Mouse (Mus musculus) limb, embryonic 10.5 days (tissue): ENCODE measurements around the gene Necab2. TPM values are rescaled to one million over a fixed set of nuclear protein-coding genes. Genes with fewer than 3 reads are reported as not detected.
A peak's percentile ranks its signal among the peaks of the same experiment; 100 is the strongest.

ENCODE experiments used
- DNase-seq: peaks from one replicate; pipeline ENCODE4 v3.0.0-alpha.2; 2017; ENCODE audit warnings: low spot score
- H3K27ac ChIP-seq: fragments of 300-500 bp; sonication (generic); 2 replicates; pipeline ENCODE4 v1.5.1; 2016; ENCODE audit warnings: mild to moderate bottlenecking
- H3K27me3 ChIP-seq: fragments of 300-500 bp; sonication (generic); 2 replicates; pipeline ENCODE4 v1.6.1; 2016; ENCODE audit warnings: low read depth, mild to moderate bottlenecking; ENCODE audit not compliant: poor library complexity, severe bottlenecking
- H3K36me3 ChIP-seq: fragments of 300-500 bp; sonication (generic); 2 replicates; pipeline ENCODE4 v1.6.1; 2016; ENCODE audit warnings: mild to moderate bottlenecking, moderate library complexity
- H3K4me1 ChIP-seq: fragments of 300-500 bp; sonication (generic); 2 replicates; pipeline ENCODE4 v1.6.1; 2016
- H3K4me3 ChIP-seq: fragments of 300-500 bp; sonication (generic); 2 replicates; pipeline ENCODE4 v1.5.1; 2016; ENCODE audit warnings: mild to moderate bottlenecking, moderate library complexity
- H3K9me3 ChIP-seq: fragments of 300-500 bp; sonication (generic); replicated peaks from 2 replicates; pipeline ENCODE4 v1.6.1; 2016; ENCODE audit warnings: mild to moderate bottlenecking
- WGBS: fragments of 180-500 bp; shearing (Covaris S2); methylation state at CpG from one replicate; pipeline ENCODE4 v1.1.7; 2016; 5-methylcytosine and 5-hydroxymethylcytosine counted together
- polyA plus RNA-seq: library from polyadenylated mRNA; unstranded; fragments of >200 nt; fragmentation: Nextera tagmentation; extraction: Ambion mirVana; gene quantifications from 2 replicates; pipeline ENCODE4 v1.2.1, GENCODE M21; 2016

The Necab2 gene
- polyA plus RNA-seq, 1 experiment from 2014 or later, result 4.2 TPM

DNA sequence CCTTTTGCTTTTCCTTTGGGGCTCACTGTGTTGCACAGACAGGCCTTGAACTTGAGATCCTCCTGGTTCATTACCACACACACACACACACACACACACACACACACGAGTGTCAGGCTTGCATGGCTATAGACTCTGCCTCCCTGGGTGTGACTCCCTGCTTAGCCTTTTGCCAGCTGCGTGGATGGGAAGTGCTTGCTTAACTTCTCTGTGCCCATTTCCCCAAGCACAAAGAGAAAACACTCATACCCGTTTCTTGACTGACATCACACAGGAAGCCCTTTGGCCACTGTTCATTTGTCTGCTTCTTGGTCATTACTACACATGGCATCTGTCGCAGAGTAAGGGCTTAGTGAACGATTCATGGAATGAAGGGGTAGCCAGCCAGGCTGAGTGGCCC is 4.5 kb upstream of the Necab2 start:
- no peaks in the 10 kb centered on the region for H3K9me3 ChIP-seq
- no peak for DNase-seq
- H3K27me3 ChIP-seq, result peaks cover 42% of the 10 kb centered on the region
- H3K4me1 ChIP-seq, result peaks cover 39% of the 10 kb centered on the region
- no peak overlapping the region for H3K4me3 ChIP-seq
- H3K27ac ChIP-seq, result no peak overlapping the region
- no peaks in the 10 kb centered on the region for H3K36me3 ChIP-seq
- WGBS, result 67% methylated on average over 5 of the region's 5 CpGs

DNA sequence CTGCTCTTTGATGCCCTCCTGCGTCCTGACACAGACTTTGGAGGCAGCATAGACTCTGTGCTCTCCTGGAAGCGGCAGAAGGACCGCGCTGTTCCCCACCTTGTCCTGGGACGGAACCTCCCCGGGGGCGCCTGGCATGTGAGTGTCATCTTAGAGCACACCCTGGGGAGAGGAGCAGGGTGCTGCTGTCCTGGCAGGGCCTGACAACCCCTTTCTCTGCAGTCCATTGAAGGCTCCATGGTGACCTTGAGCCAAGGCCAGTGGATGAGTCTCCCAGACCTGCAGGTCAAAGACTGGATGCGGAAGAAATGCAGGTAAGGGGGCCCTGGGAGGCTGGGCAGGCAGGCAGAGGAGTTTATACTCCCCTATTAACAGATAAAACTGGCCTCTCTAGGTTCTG is 3.5 kb upstream of the Necab2 start:
- H3K27ac ChIP-seq, result no peak overlapping the region
- H3K9me3 ChIP-seq, result no peaks in the 10 kb centered on the region
- H3K36me3 ChIP-seq, result no peaks in the 10 kb centered on the region
- H3K4me3 ChIP-seq, result no peak overlapping the region
- H3K4me1 ChIP-seq, result peaks cover 39% of the 10 kb centered on the region
- H3K27me3 ChIP-seq, result peaks cover 51% of the 10 kb centered on the region
- DNase-seq, result no peak
- WGBS, result 94% methylated on average over 8 of the region's 8 CpGs

DNA sequence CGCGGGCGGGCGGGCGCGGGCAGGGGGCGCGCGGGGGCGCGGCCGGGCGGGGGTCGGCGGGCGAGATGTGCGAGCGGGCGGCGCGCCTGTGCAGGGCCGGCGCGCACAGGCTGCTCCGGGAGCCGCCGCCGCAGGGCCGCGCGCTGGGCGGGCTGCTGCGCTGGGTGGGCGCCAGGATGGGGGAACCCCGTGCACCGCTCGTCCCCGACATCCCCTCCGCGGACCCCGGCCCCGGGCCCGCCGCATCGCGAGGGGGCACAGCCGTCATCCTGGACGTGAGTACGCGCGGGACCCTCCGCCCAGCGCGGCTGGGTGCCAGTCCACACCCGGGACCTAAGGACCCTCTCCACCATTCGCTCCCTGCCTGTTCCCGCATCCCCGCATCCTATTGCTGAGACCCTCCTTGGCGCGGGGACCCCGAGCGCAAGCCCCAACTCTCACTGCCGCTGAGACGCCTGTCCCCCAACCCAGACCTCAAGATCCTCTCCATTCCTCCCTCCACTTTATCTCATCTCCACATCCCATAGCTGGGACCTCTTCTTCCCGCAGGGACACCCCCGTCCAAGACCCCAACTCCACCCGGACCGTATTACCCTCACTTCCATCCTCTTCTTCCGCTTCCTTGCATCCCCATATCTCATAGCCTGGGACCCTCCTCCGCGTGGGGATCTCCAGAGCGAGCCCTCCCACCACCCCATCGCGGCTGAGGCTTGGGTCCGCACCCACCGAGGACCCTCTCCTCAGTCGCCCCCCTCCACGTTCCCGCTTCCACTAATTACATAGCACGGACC is 666 bp downstream of the Necab2 start:
- Histone ChIP-seq H3K4me1 (peaks cover 20% of the 10 kb centered on the region), H3K27ac (peak overlapping the region; percentile 92), H3K9me3 (no peaks in the 10 kb centered on the region), H3K36me3 (no peaks in the 10 kb centered on the region), H3K4me3 (peak overlapping the region; percentile 80), H3K27me3 (peaks cover 54% of the 10 kb centered on the region)
- WGBS, result under 1% methylated on average over 35 of the region's 80 CpGs
- peak; percentile 61 for DNase-seq

DNA sequence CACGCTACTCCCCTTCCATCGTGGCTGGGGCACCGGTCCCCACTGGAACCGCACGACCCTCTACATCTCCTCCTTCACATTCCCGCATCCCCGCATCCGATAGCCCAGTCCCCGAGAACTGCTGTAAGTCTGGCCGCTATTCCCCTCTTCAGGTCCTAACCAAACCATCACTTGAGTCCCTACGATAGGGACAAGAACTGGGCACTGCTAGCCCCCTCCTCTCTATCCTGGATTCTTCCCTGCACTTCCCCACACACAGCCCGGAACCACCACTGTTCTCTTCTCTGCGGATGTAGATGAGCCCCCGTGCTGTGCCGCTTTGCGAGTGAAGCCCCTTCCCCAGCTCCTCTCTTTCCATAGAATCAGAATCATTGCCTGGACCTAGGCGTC is 1.3 kb downstream of the Necab2 start:
- DNase-seq, result no peak
- Histone ChIP-seq H3K9me3 (no peaks in the 10 kb centered on the region), H3K36me3 (no peaks in the 10 kb centered on the region), H3K4me3 (peak overlapping the region; percentile 80), H3K4me1 (peaks cover 20% of the 10 kb centered on the region), H3K27me3 (peaks cover 49% of the 10 kb centered on the region), H3K27ac (0 out of 2 replicates have a peak overlapping the region, but pooled peaks have one; percentile 92)
- WGBS, result 4% methylated on average over 17 of the region's 17 CpGs

DNA sequence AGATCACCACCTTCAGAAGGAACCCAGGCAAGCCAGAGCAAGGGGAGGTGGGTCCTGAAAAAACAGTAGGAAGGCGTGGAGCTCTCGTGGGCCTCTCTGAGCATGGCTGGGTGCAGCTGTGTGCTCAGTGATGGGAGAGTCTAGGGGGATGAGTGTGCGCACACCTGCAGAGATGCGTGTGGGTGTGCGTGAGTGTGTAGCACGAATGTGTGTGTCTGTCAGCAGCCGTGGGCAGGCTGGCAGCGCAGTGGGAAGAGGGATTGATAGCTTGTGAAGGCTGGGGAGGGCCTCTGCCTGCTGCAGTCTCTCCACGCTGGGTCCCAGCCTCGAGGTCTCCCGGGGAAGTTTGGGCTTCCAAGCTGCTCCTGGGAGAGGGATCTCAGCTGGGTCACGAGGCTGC is 3.1 kb downstream of the Necab2 start:
- 85% methylated on average over 12 of the region's 12 CpGs for WGBS

DNA sequence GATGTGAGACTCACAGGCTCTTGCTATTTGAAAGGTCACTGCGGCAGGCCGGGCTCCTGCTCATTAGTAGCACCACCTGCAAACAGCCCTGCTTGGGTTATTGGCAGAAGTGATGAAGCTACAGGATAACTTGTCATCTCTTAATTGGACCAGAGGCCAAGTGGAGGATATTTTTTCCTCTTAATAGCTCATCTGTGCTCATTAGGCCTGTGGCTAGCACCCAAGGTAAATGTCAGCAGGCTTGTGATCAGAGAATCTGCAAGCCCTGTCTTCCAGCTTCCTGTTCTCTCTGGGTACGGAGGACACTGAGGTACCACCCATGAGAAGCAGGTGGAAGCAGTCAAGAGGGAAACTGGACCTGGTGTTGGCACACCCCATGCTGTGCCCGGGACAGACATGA is 4.6 kb downstream of the Necab2 start:
- no peak for DNase-seq
- 86% methylated on average over 4 of the region's 4 CpGs for WGBS
- peaks cover 36% of the 10 kb centered on the region for H3K27me3 ChIP-seq

More for the DNA sequence above, 3.1 kb downstream of the Necab2 start:
- Histone ChIP-seq H3K36me3 (no peaks in the 10 kb centered on the region), H3K27ac (no peak overlapping the region), H3K9me3 (no peaks in the 10 kb centered on the region), H3K4me1 (peaks cover 20% of the 10 kb centered on the region), H3K4me3 (no peak overlapping the region), H3K27me3 (peaks cover 44% of the 10 kb centered on the region)
- DNase-seq, result no peak

DNA sequence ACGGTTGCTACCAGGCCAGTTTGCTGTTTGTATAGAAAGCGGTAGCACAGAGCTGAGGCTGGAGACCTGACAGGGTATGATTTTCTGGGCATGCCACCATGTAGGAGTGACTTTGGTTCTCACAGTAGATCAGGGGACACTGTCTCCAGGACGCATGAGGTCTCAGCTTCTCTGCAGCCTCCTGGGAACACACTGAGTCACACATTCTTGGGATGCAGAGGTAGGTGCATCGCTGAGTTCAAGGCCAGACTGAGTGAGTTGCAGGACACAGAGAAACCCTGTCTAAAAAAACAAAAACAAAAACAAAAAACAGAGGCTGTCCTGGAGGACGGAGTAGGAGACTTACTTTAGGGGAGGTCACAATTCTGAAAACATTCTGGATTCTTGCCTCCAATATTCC is 6.4 kb downstream of the Necab2 start:
- Histone ChIP-seq H3K4me1 (peaks cover 2% of the 10 kb centered on the region), H3K27ac (no peak overlapping the region), H3K9me3 (no peaks in the 10 kb centered on the region), H3K36me3 (no peaks in the 10 kb centered on the region), H3K27me3 (peaks cover 26% of the 10 kb centered on the region), H3K4me3 (no peak overlapping the region)
- WGBS, result 92% methylated on average over 5 of the region's 5 CpGs
- DNase-seq, result no peak

More for the DNA sequence above, 4.6 kb downstream of the Necab2 start:
- H3K36me3 ChIP-seq, result no peaks in the 10 kb centered on the region
- no peak overlapping the region for H3K4me3 ChIP-seq
- peaks cover 15% of the 10 kb centered on the region for H3K4me1 ChIP-seq
- H3K9me3 ChIP-seq, result no peaks in the 10 kb centered on the region
- no peak overlapping the region for H3K27ac ChIP-seq

DNA sequence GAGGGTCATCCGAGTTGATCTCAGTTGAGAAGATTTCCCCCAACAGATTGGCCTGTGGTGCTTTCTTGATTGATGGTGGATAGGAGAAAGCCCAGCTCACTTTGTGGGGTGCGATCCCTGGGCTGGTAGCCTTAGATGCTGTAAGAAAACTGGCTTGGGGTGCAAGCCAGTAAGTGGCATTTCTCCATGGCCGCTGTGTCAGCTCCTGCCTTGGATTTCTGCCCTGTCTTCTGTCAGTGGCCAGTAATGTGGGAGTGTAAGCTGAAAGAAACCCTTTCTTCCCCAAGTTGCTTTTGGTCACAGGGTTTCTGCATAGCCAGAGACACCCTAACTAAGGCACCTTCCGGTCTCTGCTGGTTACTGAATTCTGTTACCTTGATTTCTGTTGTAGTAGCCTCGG is 9.5 kb downstream of the Necab2 start:
- H3K4me1 ChIP-seq, result no peaks in the 10 kb centered on the region; the same call in 1 of the 2 replicates
- 88% methylated on average over 5 of the region's 5 CpGs for WGBS
- no peak overlapping the region for H3K4me3 ChIP-seq
- H3K9me3 ChIP-seq, result no peaks in the 10 kb centered on the region
- no peak for DNase-seq
- H3K27me3 ChIP-seq, result no peaks in the 10 kb centered on the region
- no peak overlapping the region for H3K27ac ChIP-seq
- H3K36me3 ChIP-seq, result no peaks in the 10 kb centered on the region

DNA sequence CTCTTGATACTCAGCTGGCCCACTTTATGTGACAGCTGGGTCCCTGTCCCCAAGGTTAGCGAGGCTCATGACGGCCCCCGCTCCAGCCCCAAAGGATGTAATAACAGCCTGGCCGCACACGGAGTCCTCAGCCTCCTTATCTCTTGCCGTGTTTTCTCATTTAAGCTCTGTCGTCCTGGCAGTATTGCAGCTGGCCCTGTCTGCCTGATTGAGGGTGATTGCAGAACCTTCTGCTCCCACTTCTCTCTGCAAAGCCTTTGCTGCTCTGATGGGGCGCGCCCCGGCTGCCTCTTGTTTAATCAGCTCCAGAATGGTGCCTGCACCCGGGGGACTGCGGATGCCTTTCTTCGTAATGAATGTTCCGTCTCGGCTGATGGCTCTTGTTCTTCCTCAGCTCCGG is 13.2 kb downstream of the Necab2 start:
- no peak for DNase-seq
- H3K9me3 ChIP-seq, result no peaks in the 10 kb centered on the region
- peaks cover 2% of the 10 kb centered on the region for H3K4me1 ChIP-seq
- H3K27me3 ChIP-seq, result peaks cover 21% of the 10 kb centered on the region
- WGBS, result 63% methylated on average over 16 of the region's 16 CpGs
- no peaks in the 10 kb centered on the region for H3K36me3 ChIP-seq
- H3K4me3 ChIP-seq, result no peak overlapping the region
- no peak overlapping the region for H3K27ac ChIP-seq

DNA sequence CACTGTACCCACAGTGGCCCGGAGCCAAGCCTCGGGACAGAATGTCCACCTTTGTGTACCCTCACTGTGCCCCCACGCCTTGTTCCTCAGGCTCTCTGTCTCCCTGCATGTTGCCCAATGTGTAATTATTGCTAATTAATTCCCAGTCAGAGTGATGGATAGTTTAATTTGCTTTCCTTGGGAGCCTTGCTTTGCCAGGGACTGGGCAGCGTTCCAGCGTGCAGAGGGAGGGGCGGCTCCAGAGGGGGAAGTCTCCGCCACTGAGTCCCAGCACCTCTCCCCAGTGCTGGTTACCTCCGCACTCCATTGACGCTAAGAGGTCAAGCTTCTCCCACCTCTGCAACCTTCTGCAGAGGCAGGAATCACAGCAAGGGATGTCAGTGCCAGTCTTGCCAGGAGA is 14.8 kb downstream of the Necab2 start:
- no peak overlapping the region for H3K4me3 ChIP-seq
- DNase-seq, result no peak
- H3K9me3 ChIP-seq, result no peaks in the 10 kb centered on the region
- H3K36me3 ChIP-seq, result no peaks in the 10 kb centered on the region
- WGBS, result 76% methylated on average over 9 of the region's 9 CpGs
- H3K4me1 ChIP-seq, result peaks cover 18% of the 10 kb centered on the region
- peaks cover 38% of the 10 kb centered on the region for H3K27me3 ChIP-seq
- H3K27ac ChIP-seq, result no peak overlapping the region

DNA sequence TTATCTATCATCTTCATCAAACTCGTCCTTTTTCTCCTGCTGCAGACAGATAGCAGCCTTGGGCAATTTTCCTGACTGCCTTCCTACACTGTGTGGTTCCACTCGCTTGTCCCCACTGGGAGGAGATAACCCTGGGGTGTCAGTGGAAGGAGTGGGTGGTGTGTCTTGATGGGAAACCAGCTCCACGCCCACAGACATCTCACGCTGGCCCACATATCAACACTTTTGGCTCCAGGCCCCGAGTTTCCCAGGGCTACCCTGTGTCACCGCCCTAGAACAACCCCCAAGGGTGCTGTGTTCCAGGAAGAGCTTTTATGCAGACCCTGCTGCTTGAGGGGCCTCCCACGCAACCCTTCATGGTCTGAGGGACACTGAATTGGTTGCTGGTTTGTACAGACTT is 17.2 kb downstream of the Necab2 start:
- H3K27me3 ChIP-seq, result peaks cover 51% of the 10 kb centered on the region

DNA sequence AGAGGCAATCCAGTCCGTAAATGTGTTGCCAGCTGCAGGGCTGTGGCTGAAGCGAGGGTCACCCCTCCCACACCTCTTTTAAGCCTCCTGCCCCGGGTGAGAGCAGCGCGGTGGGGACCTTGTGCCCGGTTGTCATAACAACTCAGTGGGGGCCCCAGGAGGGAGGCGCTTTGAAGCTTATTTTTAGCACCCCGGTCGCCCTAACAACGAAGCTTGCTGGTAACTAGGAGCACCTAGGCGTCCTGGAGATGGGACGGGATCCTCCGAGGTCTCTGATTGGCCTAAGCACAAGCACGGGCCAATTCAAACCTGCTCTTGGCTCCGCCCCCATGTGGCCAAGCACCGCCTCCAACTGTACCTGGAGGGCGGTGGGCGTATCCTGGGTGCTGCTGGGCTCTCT is 19.6 kb downstream of the Necab2 start:
- Histone ChIP-seq H3K27ac (no peak overlapping the region), H3K36me3 (no peaks in the 10 kb centered on the region), H3K27me3 (peaks cover 51% of the 10 kb centered on the region), H3K4me3 (peak overlapping the region; percentile 37), H3K4me1 (peaks cover 21% of the 10 kb centered on the region), H3K9me3 (no peaks in the 10 kb centered on the region)
- DNase-seq, result peak; percentile 52
- 1% methylated on average over 18 of the region's 18 CpGs for whole genome bisulfite sequencing

More for the DNA sequence above, 17.2 kb downstream of the Necab2 start:
- WGBS, result 78% methylated on average over 7 of the region's 7 CpGs
- Histone ChIP-seq H3K36me3 (no peaks in the 10 kb centered on the region), H3K4me1 (peaks cover 21% of the 10 kb centered on the region), H3K27ac (no peak overlapping the region), H3K9me3 (no peaks in the 10 kb centered on the region), H3K4me3 (no peak overlapping the region)
- no peak for DNase-seq

DNA sequence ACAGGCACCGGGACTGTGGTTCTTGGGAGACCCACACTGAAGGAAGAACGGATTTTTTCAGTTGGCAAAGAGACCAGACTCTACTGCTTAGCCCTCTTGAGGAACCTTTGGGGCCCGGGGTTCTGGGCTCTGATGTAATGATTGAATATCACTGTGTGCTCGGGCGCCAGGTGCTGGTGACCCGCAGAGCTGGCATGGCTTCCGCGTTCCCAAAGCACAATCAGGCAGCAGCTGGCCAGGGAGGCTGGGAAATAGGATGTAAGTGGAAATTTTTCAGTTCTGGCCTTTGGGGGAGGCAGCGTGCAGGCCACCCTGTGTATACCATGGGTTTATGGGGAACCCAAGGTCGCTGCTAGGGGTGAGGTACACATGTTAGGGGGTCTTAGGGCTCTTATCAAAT is 20.3 kb downstream of the Necab2 start:
- whole genome bisulfite sequencing, result 83% methylated on average over 10 of the region's 10 CpGs
- DNase-seq, result no peak
- H3K9me3 ChIP-seq, result no peaks in the 10 kb centered on the region
- H3K27me3 ChIP-seq, result peaks cover 51% of the 10 kb centered on the region
- H3K4me1 ChIP-seq, result peaks cover 21% of the 10 kb centered on the region
- H3K4me3 ChIP-seq, result no peak overlapping the region
- H3K27ac ChIP-seq, result no peak overlapping the region
- H3K36me3 ChIP-seq, result no peaks in the 10 kb centered on the region

DNA sequence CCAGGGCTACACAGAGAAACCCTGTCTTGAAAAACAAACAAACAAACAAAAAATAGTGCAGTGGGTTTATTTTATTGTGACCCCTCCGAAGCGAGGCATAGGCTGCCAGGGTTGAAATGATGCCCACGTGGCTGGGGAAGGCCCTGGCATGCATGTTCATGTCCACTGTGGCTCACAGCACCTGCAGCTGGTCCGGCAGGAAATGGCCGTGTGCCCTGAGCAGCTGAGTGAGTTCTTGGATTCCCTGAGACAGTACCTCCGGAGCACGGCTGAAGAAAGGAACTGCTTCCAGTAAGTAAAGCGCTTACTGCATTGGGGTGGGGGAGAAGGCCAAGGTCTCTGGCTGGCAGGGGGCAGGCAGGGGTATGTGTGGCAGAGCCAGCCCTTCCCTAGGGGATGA is 21.6 kb downstream of the Necab2 start:
- Histone ChIP-seq H3K4me1 (peaks cover 22% of the 10 kb centered on the region), H3K4me3 (no peak overlapping the region), H3K27me3 (peaks cover 44% of the 10 kb centered on the region), H3K27ac (no peak overlapping the region), H3K36me3 (no peaks in the 10 kb centered on the region), H3K9me3 (no peaks in the 10 kb centered on the region)
- 93% methylated on average over 8 of the region's 8 CpGs for WGBS
- DNase-seq, result no peak
